ENCODE assay signal across 8 mouse cellular contexts in the genomic region with DNA sequence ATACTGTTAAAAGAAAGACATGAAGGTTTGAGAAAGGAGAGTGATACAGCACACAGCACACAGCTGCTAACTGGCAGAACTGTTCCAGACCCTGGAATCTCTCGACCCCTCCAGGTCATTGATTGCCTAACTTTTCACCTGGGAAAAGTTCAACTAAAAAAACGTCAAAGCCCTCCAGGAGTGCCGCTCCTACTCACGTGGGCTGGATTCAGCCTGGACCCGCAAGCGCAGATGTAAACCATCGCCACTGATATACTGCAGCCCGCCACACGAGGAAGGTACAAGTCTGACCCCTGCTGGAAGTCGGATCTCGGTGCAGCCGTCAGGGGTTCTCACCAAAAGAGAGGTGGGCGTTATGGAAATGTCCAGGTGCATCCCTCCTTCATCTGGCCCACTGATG. TPM values are rescaled to one million over a fixed set of nuclear protein-coding genes. Genes with fewer than 3 reads are reported as not detected.
DNase-seq lines count a peak whose midpoint lies in the region; ATAC-seq and TF ChIP-seq lines count a peak whose summit lies in the region.

No protein-coding gene starts in this region.

- peak overlapping the region; percentile 21 for H3K4me3 ChIP-seq in hindbrain, postnatal 0 days (ENCODE audit: low read length)
- peak overlapping the region; percentile 84 for H3K4me3 ChIP-seq in megakaryocyte, embryonic 14.5 days (replicated peaks)

- H3K36me3 ChIP-seq in hindbrain, postnatal 0 days (ENCODE audit: insufficient read depth, low read length): no peaks in the 10 kb centered on the region
- H3K36me3 ChIP-seq in megakaryocyte, embryonic 14.5 days (replicated peaks; ENCODE audit: low read length): no peaks in the 10 kb centered on the region

- intact Hi-C loops in left cerebral cortex, postnatal 14 days (cut with DNase I): loop anchor here (1.0 kb wide), 1 partner anchor 672 kb away; no protein-coding TSS in a partner anchor

- no peaks in the 10 kb centered on the region for H3K27me3 ChIP-seq in hindbrain, postnatal 0 days (ENCODE audit: insufficient read depth, low read length)
- H3K27me3 ChIP-seq in megakaryocyte, embryonic 14.5 days (replicated peaks): no peaks in the 10 kb centered on the region

- ATAC-seq in hindbrain, postnatal 0 days: peak; percentile 88

- DNase-seq in gastrocnemius, adult 18-20 months (ENCODE audit: low spot score): peak; percentile 18
- DNase-seq in gastrocnemius, postnatal 25 days: no peak
- peak; percentile 57 for DNase-seq in cerebellum, adult 8-10 months
- peak; percentile 82 for DNase-seq in forelimb bud, embryonic 11.5 days (ENCODE audit: low read depth, low spot score)
- DNase-seq in hindbrain, postnatal 0 days (ENCODE audit: low spot score): peak; percentile 87
- DNase-seq in left cerebral cortex, postnatal 14 days (ENCODE audit: low spot score in 2 of 2): peak; percentile 63 to 76
- DNase-seq in right cerebral cortex, postnatal 10 days (ENCODE audit: low spot score in 2 of 2): peak; percentile 78 to 83

- no peak overlapping the region for H3K9ac ChIP-seq in hindbrain, postnatal 0 days (replicated peaks; ENCODE audit: low read length)

- WGBS in hindbrain, postnatal 0 days: 1% methylated on average over 13 of the region's 13 CpGs

- no peaks in the 10 kb centered on the region; the same call in 1 of the 2 replicates for H3K4me1 ChIP-seq in hindbrain, postnatal 0 days (ENCODE audit: insufficient read depth, low read length)
- peaks cover 11% of the 10 kb centered on the region for H3K4me1 ChIP-seq in megakaryocyte, embryonic 14.5 days

- TF ChIP-seq CTCF in hindbrain, postnatal 0 days (IDR thresholded peaks at IDR 0.05; ENCODE audit: low read depth): peak; percentile 91

- no peaks in the 10 kb centered on the region for H3K9me3 ChIP-seq in hindbrain, postnatal 0 days (ENCODE audit: low read length)
- no peaks in the 10 kb centered on the region for H3K9me3 ChIP-seq in megakaryocyte, embryonic 14.5 days

- H3K4me2 ChIP-seq in hindbrain, postnatal 0 days (ENCODE audit: low read depth, low read length): peak overlapping the region; percentile 50

- H3K27ac ChIP-seq in hindbrain, postnatal 0 days: no peak overlapping the region

RNA-seq across cellular contexts. Expression of a gene that starts 13.1 kb away (rescaled TPM):
- total RNA-seq in gastrocnemius, adult 18-20 months (2021): 1 to 10 TPM; 4.3 to 4.5 TPM
- total RNA-seq in gastrocnemius, postnatal 25 days (2021): 1 to 10 TPM; 2.9 to 4.1 TPM
- total RNA-seq in hindbrain, postnatal 0 days (2014; rRNA removed): 5.6 and 6.3 TPM in 2 replicates
- polyA plus RNA-seq in hindbrain, postnatal 0 days (2015; fragmentation: Nextera tagmentation; extraction: Ambion mirVana): 6.8 and 7.4 TPM in 2 replicates
- total RNA-seq in left cerebral cortex, postnatal 14 days (2021): 1 to 10 TPM; 3.8 to 4.5 TPM
- 0.64 TPM in 1 of 2 replicates, not detected in the other for polyA plus RNA-seq in megakaryocyte, embryonic 14.5 days (2012; ENCODE audit: insufficient read depth, low replicate concordance)

RNA-seq across cellular contexts. Expression of a gene that starts 15.3 kb away (rescaled TPM):
- total RNA-seq in gastrocnemius, adult 18-20 months (2021): 10 to 100 TPM in 1 of 2 experiments, 1 to 10 TPM in 1; 9.8 to 10.3 TPM
- 1 to 10 TPM; 9.0 to 9.7 TPM for total RNA-seq in gastrocnemius, postnatal 25 days (2021)
- 35.5 and 50.9 TPM in 2 replicates for total RNA-seq in hindbrain, postnatal 0 days (2014; rRNA removed)
- polyA plus RNA-seq in hindbrain, postnatal 0 days (2015; fragmentation: Nextera tagmentation; extraction: Ambion mirVana): 22.9 and 23.9 TPM in 2 replicates
- 10 to 100 TPM; 51.3 to 58.1 TPM for total RNA-seq in left cerebral cortex, postnatal 14 days (2021)
- 2.9 and 4.4 TPM in 2 replicates for polyA plus RNA-seq in megakaryocyte, embryonic 14.5 days (2012; ENCODE audit: insufficient read depth, low replicate concordance)
